In genomic region chr13:29474301-29474700, GRCm38 (mm10) we compare ENCODE assay signal across 18 mouse cellular contexts.
A peak's percentile ranks its signal among the peaks of the same experiment; 100 is the strongest.
DNase-seq lines count a peak whose midpoint lies in the region; ATAC-seq and TF ChIP-seq lines count a peak whose summit lies in the region.
"Had no signal": no experiment of that assay in that cellular context is flagged by ENCODE, and none has a peak within 500 bp of the region (broad histone marks: within the 10 kb centered on the region; RNA-seq: fewer than 3 reads in every experiment).

No protein-coding gene starts in this region.

- peak; percentile 17 for DNase-seq in cerebellum, adult 11-12 months
- DNase-seq in cerebellum, postnatal 4 days (ENCODE audit: low spot score in 2 of 2), result no peak
- DNase-seq in brain, adult 2 months (ENCODE audit: low read depth, low spot score), result peak; percentile 52
- DNase-seq in cerebellum, adult 9-11 months, result peak; percentile 25
- DNase-seq in cerebellum, postnatal 36 days, result peak; percentile 12 to 14
- no peak for DNase-seq in neural tube, embryonic 10.5 days (ENCODE audit: extremely low spot score, low spot score)
- no peak for DNase-seq in frontal cortex, postnatal 14 days (ENCODE audit: low spot score in 2 of 2)
- no peak for DNase-seq in midbrain, postnatal 0 days (ENCODE audit: low spot score)
- DNase-seq: adrenal gland, adult 2 months; adrenal gland, postnatal 25 days; forebrain, postnatal 0 days; kidney, adult 2 months had no signal

- H3K4me3 ChIP-seq in midbrain, postnatal 0 days (ENCODE audit: low read depth, low read length), result no peak overlapping the region
- H3K4me3 ChIP-seq: forebrain, embryonic 13.5 days; heart, embryonic 12.5 days; hindbrain, embryonic 10.5 days; intestine, embryonic 15.5 days; kidney, embryonic 15.5 days had no signal

- TF ChIP-seq CTCF in midbrain, postnatal 0 days (IDR thresholded peaks at IDR 0.05), result no peak

- no peaks in the 10 kb centered on the region for H3K9me3 ChIP-seq in midbrain, postnatal 0 days (ENCODE audit: low read length)
- H3K9me3 ChIP-seq: forebrain, embryonic 13.5 days; heart, embryonic 12.5 days; hindbrain, embryonic 10.5 days; intestine, embryonic 15.5 days; kidney, embryonic 15.5 days had no signal

- H3K27ac ChIP-seq in midbrain, postnatal 0 days (ENCODE audit: low read depth, low read length), result no peak overlapping the region
- H3K27ac ChIP-seq: forebrain, embryonic 13.5 days; hindbrain, embryonic 10.5 days; hindbrain, embryonic 14.5 days; intestine, embryonic 15.5 days; kidney, embryonic 15.5 days had no signal

- no peak overlapping the region for H3K9ac ChIP-seq in midbrain, postnatal 0 days (replicated peaks; ENCODE audit: low read length, poor library complexity, severe bottlenecking)
- H3K9ac ChIP-seq: forebrain, embryonic 13.5 days; forebrain, postnatal 0 days; heart, embryonic 12.5 days; hindbrain, embryonic 14.5 days; intestine, embryonic 15.5 days; kidney, embryonic 15.5 days had no signal

- no peaks in the 10 kb centered on the region for H3K27me3 ChIP-seq in midbrain, postnatal 0 days (ENCODE audit: insufficient read depth, low read length)
- H3K27me3 ChIP-seq: forebrain, embryonic 13.5 days; heart, embryonic 12.5 days; intestine, embryonic 15.5 days; kidney, embryonic 15.5 days had no signal

- ATAC-seq in midbrain, postnatal 0 days (ENCODE audit: low FRiP score), result no peak
- ATAC-seq: forebrain, embryonic 13.5 days; forebrain, postnatal 0 days; intestine, embryonic 15.5 days had no signal

- H3K36me3 ChIP-seq in midbrain, postnatal 0 days (ENCODE audit: insufficient read depth, low read length), result no peaks in the 10 kb centered on the region
- H3K36me3 ChIP-seq: intestine, embryonic 15.5 days had no signal

- WGBS in midbrain, postnatal 0 days, result 96% methylated on average over 9 of the region's 9 CpGs

- H3K4me1 ChIP-seq in midbrain, postnatal 0 days (ENCODE audit: insufficient read depth, low read length), result no peaks in the 10 kb centered on the region
- H3K4me1 ChIP-seq: forebrain, embryonic 13.5 days; hindbrain, embryonic 10.5 days; intestine, embryonic 15.5 days; kidney, embryonic 15.5 days had no signal

- H3K4me2 ChIP-seq in midbrain, postnatal 0 days (ENCODE audit: low read depth, low read length, poor library complexity, severe bottlenecking), result no peak overlapping the region
- H3K4me2 ChIP-seq: forebrain, embryonic 13.5 days; heart, embryonic 12.5 days; hindbrain, embryonic 14.5 days; intestine, embryonic 15.5 days; kidney, embryonic 15.5 days had no signal

Comparison
In these comparisons a context has a peak if more than half of its experiments do, and no peak if none do; other contexts are left out.
1. DNase-seq: peak in cerebellum, adult 11-12 months (single experiment), brain, adult 2 months (single experiment), cerebellum, adult 9-11 months (single experiment) and cerebellum, postnatal 36 days (2 of 2); none in cerebellum, postnatal 4 days (0 of 2), neural tube, embryonic 10.5 days (single experiment), frontal cortex, postnatal 14 days (0 of 2) and midbrain, postnatal 0 days (single experiment).